Mouse (Mus musculus) cerebellum, adult 18-20 months (tissue): ENCODE measurements around the gene Arhgef40.

Source experiments
- DNase-seq, 2 experiments: peaks; one replicate each; pipeline ENCODE4 v3.0.0; 2021

The Arhgef40 gene

DNA sequence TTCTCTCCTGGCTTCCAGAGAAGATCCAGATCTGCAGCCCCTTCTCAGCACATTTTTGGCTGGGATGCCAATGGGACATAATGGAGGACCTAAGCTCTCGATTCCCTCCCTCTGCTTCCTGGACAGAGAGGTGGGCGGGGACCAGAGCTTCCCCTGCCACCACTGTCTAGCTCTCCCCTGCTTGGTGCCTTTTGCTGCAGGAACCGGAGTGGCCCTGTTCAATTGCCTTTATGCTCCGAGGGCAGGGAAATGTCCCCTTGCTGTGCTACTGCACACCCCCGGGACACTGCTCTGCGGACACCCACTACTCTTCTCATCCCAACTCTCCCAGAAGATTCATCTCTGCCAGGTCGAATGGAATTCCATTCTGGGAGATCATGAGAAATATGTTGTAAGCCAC is 20.6 kb downstream of the Arhgef40 start:
- DNase-seq: no peak

DNA sequence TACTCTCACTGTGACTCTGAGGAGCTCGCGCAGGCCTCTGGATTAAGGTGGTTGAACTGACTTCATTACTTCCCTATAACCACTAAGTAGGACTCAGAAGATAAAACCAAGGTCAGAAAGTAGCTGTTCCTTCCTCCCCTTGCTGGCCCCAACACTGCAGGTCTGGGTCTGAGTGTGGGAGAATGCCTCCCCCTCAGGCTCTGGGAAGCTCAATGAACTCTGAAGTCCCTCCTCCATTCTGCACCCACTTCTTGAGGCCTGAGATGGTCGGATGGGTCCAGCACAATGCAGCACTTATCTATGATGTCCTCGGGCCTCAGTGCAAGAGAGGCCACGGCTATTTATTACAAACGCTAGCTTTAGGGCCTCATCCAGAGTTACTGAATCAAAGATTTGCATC is 21.1 kb downstream of the Arhgef40 start:
- DNase-seq: no peak

DNA sequence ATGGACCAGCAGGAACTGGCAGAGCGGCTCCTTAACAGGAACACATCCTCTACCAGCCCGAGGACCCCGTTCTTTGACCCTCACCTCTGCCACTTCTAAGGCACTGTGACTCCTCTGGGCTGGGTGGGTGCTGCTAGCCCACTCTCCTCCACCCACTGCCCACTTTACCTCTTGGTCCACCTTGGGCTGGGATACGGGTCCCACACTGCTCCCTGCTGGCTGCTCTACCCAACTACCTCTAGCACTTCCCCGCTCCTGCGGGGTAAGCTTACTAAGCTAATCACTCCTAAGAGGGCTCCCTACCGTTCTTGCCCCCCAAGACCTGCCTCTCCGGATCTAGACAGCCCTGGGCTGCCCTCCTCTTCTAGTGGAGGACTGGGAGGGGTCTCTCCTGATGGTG is 21.7 kb downstream of the Arhgef40 start:
- DNase-seq: no peak

DNA sequence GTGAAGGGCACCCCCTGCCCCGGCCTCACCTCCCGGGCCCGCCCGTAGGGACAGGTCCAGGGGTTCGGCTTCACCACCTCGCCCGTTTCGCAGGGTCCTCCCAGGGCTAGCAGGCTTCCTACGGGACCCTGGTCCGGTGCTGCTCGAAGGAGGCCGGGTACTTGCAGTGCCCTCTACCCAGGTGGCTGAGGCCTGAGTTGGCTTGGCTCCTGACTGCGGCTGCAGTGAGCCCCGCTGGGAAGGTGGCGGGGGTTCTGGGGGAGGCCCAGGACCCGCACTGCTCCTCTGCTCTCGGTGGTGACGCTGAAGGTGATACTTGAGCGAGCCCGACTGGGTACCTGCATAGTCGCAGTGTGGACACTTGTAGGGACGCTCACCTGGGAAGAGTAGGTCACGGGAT is 22.3 kb downstream of the Arhgef40 start:
- no peak for DNase-seq

DNA sequence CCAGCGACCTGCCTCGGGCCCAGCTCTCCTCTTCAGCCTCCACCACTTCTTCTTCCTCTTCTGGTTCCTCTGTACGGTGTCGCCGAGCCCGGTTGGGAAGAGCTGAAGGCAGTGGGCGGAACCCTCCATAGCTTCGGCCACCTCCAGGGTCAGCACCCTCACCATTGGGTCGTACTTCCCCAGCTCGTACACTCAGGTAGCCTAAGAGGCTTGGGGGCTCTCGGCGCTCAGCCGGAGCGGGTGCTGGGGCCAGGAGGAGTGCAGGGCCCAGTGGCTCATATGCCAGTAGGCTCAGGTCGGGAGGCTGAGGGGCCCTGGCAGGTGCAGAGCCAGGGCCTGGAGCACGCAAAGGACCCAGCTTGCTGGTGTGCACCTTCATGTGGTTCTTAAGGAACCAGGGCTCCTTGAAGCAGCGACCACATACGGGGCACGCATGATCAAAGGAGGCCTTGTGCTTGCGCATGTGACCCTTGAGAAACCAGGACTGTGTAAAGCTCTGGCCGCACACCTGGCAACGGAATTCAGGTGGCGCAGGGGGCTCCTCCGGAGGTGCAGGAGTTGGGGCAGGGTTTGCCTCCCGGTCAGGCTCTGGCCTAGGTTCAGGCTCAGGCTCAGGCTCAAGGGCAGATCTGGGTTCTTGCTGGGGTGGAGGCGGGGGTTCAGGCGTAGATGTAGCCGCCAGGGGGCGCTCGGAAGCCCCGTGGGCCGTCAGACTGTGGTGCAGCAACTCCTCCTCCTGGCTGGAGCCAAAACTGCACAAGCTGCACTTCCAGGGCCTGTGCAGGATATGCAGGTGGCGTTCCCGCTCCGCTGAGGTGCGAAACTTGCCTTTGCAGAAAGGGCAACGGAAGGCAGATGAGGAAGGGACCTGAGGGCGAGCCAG is 24.0 kb downstream of the Arhgef40 start:
- DNase-seq: peak; percentile 94 to 98

DNA sequence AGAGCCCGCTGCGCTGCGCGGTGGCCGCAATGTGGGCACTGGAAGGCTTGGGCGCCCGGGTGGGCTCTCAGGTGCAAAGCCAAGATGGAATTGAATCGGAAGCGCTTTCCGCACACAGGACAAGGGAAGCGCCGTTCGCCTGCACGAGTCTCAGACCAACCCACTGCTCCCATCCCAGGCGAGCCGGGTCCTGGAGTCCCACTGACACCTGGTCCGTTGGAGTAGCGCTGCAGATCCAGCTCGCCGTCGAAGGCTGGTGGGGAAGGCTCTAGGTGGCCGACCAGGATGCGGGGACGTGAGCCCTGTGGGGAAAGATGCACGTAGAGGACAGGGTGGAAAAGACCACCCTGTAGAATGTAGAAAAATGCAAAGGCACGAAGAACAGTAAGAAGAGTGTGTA is 24.8 kb downstream of the Arhgef40 start:
- no peak for DNase-seq

DNA sequence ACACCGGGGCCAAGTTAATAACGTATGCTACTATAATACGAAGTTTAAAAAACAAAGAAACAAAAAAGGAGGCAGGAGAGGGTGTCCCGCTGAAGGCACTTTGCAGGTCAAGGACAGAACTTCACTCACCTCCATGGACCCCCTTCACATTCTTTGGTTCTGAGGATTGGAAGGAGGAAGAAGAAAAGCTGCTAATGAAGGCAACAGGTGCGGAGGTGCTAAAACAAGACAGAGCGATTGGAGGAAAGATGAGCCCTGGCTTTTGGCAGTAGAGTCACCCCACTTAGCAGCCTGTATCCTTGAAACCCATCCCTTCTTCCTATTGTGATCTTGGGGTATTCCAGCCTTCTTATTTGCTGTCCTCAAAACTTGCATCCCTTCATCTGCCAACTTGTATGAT is 25.3 kb downstream of the Arhgef40 start:
- DNase-seq: no peak

DNA sequence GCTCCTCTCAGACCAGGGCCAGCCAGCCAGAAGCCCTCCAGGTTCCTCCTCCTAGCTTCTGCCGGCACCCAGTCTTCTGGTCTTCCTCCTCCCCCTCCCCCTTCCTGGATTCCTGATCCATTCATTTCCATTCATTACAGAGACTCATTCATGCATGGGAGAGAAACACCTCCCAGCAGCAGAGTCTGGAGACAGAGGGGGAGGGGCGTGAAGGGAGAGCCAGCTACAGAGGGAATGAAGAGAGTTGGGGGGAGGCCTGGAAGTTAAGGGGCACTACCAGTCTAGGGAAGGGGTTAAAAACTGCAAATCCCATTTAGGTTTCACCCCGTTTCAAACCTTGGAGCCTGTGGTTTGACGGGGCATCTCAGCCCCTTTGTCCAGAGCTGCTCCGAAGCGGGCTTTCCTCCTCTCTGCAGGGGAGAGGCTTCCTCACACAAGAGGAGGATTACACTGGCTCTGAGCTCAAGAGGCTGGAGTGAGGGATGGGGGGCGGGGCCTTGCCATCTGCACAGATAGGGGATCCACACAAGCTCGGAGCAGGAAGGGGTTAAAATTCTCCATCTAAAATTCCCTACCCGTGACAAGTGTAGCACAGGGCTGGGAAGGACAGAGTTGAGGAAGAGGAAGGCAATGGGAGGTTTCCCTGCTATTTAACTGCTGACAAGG is 26.1 kb downstream of the Arhgef40 start:
- DNase-seq: peak; percentile 69 to 70

DNA sequence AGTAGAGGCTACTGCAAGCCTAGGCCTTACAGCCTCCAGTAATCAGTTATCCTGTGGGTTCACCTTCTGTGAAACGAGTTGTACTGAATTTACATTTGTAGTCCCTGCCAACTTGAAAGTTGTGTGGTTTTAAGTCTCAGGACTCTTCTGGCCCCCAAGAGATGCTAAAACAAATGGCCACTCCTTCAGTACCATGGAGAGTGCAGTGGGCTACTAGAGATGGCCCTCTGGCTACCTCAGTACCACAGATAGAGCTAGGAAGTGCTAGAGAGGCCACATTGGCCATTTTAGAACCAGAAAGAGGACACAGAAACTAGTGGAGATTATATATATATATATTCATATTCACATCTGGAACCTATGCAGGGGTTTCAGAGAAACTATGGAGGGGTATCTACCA is 27.2 kb downstream of the Arhgef40 start:
- peak in 1 of 2 experiments; percentile 1 for DNase-seq

DNA sequence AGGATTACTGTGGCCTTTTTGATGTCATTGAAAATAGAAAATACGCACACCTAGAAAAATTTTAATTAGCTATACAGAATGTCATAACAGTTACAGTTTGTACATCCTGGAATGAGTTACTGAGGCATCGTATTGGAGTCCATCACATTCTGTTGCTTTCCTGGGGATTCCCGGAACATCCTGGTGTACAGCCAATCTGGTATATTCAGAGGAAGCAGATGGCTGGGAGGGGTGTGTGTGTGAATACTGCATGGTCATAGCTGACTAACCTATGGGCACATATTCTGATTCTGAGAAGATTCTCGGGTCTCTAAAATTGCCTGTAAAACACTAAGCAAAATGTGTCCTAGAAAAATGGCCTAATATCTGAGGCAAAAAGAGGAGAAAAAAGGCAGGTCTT is 27.6 kb downstream of the Arhgef40 start:
- peak; percentile 88 to 91 for DNase-seq

DNA sequence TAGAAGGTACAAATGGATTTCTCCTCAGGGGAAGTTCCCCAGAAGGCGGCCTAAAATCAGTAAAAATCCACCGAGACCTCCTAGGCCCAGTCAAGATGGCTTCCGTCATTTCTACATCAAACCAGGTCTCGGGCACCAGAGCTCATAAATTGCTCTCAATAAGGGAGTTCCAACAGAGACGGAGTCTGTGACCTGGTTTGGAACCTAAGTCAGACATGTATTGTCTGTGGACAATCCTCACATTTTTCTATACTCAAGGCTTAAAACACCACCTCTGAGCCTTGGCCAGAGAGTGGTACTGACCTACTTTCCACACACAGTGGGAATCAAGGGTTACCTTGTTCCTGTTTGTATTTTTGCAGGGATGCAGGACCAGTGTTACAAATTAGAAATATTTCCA is 28.0 kb downstream of the Arhgef40 start:
- no peak for DNase-seq

DNA sequence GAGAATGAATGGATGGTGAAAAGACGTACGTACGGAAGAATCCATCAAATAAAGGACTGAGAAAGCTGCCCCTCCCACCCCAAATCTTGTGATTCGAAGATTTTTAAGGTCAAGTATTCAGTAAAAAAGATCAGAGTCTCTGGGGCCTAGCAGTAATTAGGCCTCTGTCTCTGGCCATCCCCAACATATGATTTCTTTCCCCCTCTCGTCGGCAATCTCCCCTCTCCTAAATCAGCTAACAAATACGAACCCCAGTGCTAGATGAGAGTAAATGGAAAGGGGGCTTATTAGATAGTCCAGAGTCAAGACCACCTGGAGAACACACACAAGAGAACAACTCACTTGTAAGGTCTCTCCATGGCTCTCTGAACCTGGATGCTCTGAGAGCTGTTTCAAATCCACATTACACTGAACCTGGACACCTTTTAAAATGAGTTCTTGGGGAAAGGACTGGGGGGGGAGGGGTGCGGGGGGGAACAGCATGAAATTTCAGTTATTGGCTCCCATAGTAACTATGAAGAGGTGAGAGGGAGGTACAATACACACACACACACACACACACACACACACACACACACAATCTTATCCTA is 28.6 kb downstream of the Arhgef40 start:
- no peak for DNase-seq

DNA sequence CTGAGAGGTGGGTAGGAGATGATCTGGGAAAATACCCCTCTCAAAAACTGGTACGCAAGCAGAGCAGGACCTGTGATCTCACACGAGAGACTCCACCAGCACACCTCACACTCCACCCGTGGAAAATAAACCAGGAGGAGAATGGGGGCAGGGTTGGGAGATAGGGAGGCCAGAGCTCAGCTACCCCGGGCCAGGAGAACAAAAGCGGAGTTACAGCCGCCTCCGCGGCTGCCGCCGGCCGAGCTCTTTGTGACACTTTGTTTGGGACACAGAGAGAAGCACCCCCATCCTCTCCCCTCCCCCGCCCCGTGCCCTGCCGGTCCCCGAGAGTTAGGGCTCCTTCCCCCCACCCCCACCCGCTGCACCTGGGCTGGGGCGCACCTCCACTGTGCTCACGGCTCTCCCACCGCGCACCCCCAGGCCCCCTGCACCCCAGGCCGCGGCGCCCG is 29.3 kb downstream of the Arhgef40 start:
- peak; percentile 63 to 70 for DNase-seq

DNA sequence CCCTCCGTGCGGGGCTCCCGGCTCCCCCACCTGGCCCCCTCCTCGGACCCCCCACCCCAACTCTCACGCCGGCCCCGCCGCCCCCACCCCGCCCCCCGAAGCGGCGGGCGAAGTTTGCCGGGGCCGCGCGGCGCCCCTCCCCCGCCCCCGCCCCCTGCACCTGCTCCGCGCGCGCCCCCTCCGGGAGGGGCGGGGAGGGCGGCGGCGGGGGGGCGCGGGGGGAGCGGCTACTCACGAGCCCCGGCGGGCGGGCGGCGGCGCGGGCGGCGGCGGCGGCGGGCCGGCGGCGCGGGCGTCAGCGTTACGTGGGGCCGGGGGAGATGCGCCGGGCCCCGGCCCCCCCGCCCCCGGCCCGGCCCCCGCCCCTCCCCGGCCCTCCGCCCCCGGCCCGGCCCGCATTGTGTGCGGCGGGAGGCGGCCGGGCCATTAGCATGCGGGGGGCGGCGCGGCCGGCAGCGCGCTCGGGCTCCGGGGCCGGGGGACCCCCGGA is 29.8 kb downstream of the Arhgef40 start:
- no peak for DNase-seq

DNA sequence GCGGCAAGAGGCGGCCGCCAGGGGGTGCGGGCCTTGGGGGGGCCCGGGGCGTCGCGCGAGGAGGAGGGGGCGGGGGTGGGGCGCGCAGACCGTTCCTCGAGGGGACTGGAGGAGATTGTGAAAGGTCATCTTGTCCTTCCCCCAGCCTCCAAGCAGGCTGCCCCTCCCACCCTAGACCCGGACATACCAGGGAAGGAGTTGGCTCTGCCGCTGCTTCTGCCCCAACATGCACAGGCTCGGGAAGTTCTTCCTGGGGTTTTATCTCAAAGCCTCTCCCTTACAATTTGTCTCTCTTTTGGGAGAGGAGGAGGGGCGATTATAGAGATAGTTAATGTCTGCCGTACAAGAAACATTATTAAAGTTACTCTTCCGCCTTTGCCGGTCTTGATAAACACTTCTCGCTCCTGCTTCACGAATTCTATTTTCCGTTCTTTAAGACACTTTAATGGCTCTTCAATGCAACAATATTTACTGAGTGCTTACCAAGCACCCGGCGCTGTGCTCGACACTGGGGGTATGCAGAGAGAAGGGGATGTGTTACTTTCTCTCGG is 30.3 kb downstream of the Arhgef40 start:
- peak in 1 of 2 experiments; percentile 65 for DNase-seq

DNA sequence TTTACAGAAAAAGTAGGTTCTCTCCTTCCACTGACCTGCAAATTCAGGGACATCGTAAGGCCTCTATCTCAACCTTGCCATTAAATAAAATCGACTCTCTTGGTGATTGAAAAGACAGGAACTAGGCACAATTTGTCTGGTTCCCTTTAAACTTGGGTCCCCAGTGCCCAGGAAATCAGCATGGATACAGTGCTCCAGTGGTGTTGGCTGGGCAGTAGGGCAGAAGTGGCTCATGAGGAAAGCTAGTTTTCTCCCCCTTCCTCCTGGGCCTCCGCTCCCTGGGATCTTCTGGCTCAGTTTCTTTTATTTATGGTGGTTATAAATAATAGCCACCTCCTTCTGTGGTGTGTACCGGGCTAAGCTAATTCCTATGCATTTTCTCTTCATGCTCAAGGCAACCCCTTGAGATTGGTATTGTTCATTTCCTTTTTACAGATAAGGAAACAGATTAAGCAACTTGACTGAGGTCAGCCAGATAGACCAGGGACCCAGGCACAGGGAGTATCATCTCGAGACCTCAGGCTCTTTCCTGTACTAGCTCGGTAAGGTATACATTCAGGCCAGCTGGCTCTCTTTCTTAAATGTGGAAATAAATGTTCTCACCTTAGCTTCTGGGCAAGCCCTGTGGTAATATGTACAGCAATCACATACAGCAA is 31.1 kb downstream of the Arhgef40 start, which contains the start of gene Tmem253:
Tmem253 (plus strand) TSS at position 214 of the 656 bp plus-strand sequence.
- no peak for DNase-seq

DNA sequence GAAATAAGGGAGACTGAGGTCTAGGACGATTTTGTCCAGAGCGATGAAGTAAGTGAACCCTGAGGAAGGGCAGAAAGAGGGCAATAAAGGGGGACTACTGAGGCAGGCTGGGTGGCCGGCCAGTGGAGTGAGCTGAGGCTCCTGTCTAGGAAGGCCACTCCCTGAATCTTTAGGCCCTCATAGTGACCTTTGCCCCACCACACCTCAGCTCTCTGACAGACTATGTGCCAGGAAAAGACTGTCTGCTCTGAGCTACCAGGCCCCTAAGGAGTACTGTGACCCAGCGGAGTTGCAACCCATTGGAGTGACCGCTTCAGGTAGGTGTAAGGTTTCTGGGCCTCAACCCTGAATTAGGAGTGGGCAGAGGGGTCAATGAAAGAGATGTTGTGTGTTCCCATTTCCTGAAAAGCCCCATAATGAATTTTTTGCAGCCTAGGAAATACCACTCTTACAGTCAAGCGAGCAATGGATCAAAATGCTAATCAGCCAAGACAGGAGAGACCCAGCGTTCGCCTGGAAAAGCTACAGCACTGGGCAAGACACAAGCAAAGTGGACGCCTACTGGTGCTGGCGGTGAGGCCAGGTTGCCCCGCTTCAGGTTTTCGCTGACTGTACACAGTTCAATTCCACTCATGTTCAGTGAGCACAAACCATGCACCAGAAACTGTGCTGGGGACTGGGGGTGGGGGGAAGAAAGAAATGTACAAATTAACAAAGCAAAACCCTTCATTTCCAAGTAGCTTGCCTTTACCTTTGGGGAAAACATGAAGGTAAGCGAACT is 32.3 kb downstream of the Arhgef40 start:
- DNase-seq: no peak

DNA sequence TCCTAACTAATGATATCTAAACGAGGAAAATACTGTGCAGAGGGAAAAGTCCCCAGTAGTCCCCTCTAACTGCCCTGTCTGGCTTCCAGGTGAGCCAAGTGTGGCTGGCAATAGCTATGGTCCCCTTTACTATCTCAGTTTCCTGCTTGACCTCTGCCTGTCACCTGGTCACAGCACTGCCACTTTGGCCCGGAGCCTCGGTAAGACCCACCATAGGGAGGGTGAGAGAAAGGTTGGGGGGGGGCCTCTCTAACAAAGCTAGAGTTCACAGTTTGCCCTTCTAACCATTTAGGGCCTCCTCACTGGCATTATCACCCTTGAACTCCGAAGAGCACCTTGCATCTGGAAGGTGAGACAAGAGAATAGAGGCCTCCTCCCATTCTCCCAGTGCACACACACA is 33.1 kb downstream of the Arhgef40 start:
- DNase-seq: no peak

DNA sequence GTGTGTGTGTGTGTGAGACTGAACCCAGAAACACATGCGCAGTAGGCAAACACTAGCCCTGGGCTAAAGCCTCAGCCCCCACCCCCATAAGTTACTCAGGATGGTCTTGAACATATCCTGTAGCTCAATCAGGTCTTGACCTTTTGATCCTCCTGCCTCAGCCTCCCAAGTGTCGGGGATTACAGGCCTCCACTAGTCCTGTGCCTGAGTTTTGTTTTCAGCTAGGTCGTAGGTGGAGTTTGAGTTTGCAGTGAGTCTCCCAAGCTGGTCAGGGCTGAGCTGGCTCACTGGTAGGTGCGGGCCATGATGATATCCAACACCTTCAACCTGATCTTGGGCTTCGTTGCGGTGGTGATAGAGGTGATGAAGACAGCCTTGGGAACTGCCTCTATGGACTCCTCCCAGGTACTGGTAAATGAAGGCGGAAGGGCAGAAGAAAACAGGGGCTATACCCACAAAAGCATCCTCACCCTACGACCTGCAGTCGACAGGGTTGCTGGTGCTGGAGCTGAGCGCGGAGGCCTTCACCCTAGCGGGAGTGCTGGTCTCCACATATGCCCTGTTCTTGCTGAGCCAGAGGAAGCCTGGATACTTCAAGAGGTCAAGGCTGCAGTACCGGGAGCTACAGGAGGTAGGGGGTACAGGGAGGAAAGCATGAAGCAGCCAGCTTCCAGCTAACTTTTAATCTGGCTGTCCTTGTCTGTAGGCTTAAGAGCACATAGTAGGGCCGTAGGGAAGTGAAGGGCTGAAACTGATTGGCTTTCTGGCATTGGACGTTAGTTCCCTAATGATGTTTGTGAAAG is 33.9 kb downstream of the Arhgef40 start:
- DNase-seq: no peak

DNA sequence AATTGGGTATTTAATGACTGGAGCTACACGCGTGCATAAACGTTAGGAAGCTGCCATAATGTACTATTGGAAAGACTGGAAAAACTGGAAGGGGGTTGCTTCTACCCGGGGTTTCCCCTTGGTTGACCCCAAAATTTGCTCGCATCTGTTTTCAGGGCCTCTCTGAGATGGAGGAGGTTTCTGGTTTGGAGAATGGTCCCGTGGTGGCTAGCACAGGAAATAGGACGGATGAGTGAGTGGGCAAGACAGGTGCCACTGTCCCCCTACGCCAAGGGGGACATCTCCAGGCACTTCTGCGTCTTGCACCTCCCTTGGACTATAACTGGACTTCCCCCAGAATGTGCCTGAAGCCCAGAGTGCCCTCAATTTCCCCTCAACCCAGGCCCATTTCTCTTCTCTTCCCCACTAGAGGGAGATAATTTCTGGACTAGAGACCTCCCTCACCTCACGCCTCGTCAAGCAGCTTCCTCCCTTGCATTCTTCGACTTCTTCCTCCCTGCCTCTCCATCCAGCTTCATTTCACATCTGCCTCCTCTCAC is 34.6 kb downstream of the Arhgef40 start:
- no peak for DNase-seq
